Mouse (Mus musculus) megakaryocyte, embryonic 14.5 days (primary cell): ENCODE data around the gene Pde6c.

Source experiments
- FLI1 ChIP-seq: IDR thresholded peaks from 2 replicates; pipeline ENCODE4 v1.6.1; 2012; ENCODE audit warnings: low read length, inconsistent platforms, mixed read lengths
- GATA1 ChIP-seq: IDR thresholded peaks from 3 replicates; pipeline ENCODE4 v1.6.1; 2012; ENCODE audit warnings: mixed read lengths, low read length, inconsistent platforms, borderline replicate concordance

DNA sequence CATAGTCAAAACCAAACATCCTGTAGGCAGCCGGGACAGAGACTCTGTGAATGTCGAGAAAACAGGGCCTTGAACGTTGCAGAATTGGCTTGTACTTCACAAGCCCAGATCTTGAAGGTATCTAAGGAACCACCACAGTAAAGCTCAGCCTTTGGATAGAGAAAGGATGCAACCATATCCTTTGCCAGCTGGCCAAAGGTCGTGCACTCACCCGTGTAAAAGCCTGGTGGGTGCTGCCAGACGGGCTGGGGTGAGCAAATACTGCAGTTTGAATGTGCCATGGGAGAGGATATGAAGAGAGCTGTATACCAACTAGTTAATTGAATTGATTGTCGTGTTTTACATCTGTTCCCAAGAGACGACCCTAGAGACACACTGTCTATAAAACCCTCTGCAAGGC is 99.5 kb downstream of the Pde6c start:
- no peak for TF ChIP-seq GATA1
- TF ChIP-seq FLI1 = no peak
